Mouse (Mus musculus): Measurements from ENCODE around the gene Nphp4.

GRCm38 (mm10) chr4:152558246-152558645 is 81.7 kb downstream of the Nphp4 start:
- TF ChIP-seq POLR2A (IDR thresholded peaks at IDR 0.05; ENCODE audit: low read depth, low read length) (no peak), CTCF (conservative IDR thresholded peaks at IDR 0.05; ENCODE audit: insufficient read depth, insufficient read length, low read depth, low read length) (no peak)
